Mouse (Mus musculus): ENCODE data around the gene Irak3. TPM values are rescaled to one million over a fixed set of nuclear protein-coding genes. Genes with fewer than 3 reads are reported as not detected.

The Irak3 gene
- polyA plus RNA-seq, 1 experiment from 2014 or later, result 0.25 TPM

DNA sequence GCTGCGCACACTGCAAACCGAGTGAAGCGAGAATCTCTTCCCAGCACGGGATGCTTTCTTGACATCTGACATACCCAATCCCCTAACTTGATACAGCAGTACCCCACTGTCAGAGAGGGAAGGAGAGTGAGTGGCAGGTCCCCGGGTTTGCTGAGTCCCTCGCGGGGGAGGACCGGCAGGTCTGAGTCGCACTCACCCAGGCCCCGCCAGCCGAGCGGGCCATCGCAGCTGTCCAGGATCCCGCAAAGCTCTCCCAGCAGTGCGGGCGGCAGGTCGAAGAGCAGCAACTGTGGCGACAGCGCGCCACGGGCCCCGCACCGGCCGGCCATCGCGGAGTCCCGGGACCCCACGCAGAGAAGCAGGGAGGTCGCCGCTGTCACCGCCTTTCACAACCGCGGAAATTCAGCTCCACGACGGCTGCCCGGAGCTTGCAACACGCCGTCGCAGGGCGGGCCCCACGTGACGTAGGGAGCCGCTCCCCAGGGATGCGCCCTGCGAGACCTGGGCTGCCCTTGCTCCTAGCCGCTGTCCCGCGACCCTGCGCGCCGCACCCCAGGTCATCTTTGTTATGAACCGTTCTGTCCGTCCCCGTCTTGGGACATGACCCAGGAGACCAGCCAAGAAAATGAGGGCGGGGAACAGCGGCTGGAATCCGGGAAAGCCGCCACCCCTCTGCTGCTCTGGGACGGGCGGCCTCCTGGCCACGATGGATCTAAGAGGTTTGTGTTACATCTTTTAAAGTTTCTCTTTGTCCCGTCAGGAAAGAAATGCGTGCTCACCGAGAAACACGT, 604 bp downstream of the Irak3 start, which contains the start of gene Tmbim4:
Gene Tmbim4 (plus strand): TSS at position 460 of the 791 bp plus-strand sequence.
- Histone ChIP-seq H3K4me1 (replicated peaks) (peaks cover 13% of the 10 kb centered on the region), H3K4me2 (peak within 1 kb of the TSS; percentile 85), H3K27ac (replicated peaks) (no peak within 1 kb of the TSS), H3K36me3 (no peaks in the 10 kb centered on the region), H3K9ac (peak within 1 kb of the TSS; percentile 39), H3K9me3 (no peaks in the 10 kb centered on the region), H3K4me3 (peak within 1 kb of the TSS; percentile 44), H3K27me3 (peaks cover 9% of the 10 kb centered on the region)
- under 1% methylated on average over 61 of the region's 65 CpGs for WGBS
- ATAC-seq (ENCODE audit: low FRiP score, low read depth), result 0 out of 2 replicates have a peak, but pooled peaks have one; percentile 34

DNA sequence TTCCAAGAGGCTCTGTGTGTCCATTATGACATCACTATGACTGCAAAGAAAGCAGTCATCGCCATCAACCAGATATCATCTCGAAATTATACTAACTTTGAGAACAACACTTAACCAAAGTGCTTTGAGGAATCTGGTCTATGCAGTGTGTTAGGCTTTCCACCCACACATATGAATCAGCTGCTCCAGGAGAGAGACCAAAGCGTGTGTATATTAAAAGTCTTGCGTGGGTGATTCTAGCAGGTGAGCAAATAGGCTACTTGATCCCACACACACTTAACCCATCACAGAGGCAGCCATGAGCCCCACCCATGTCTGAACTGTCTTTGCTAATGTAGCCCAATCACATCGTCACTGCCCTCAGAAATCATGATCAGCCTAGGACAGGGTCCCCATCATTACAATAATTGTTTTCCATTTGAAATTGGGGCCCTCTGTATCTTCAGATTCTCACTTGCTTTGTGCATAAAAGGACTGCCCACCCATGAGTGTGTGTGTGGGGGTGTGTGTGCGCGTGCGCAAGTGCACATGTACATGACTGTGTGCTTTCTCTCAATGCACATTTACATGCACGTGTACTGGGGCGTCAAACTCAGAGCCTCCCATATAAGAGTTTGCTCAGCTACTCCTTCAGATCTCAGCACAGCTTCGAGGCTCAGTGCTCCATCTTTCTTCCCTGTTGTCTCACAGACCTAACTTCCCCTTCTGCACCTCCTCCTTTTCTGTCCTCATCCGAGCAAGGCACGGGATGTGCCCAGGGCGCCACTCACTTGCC, 4.7 kb downstream of the Irak3 start:
- peaks cover 9% of the 10 kb centered on the region for H3K27me3 ChIP-seq
- no peak overlapping the region for H3K9ac ChIP-seq
- no peak overlapping the region for H3K27ac ChIP-seq (replicated peaks)
- H3K9me3 ChIP-seq, result no peaks in the 10 kb centered on the region
- no peak overlapping the region for H3K4me2 ChIP-seq
- WGBS, result 86% methylated on average over 14 of the region's 14 CpGs
- H3K4me1 ChIP-seq (replicated peaks), result peaks cover 13% of the 10 kb centered on the region
- no peaks in the 10 kb centered on the region for H3K36me3 ChIP-seq
- no peak for ATAC-seq (ENCODE audit: low FRiP score, low read depth)
- H3K4me3 ChIP-seq, result no peak overlapping the region

DNA sequence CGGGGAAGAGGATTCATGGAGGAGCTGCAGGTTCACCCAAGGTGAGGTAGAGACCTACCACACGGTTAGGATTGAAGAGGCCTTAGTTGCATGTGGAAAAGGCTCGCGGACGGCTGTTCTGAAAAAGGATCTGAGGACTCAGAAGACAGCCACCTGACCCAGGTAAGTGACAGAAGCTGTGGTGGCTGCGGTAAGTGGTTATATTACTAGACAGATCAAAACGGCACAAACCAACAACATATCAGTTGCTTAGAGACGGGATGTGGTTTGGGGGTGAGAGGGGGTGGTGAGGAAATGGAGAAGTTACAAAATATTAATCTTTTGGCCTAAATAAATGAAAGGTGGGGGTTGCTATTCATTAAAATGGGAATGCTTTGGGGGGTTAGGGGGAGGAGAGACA, 8.7 kb downstream of the Irak3 start:
- ATAC-seq (ENCODE audit: low FRiP score, low read depth), result no peak
- no peak overlapping the region for H3K4me3 ChIP-seq
- H3K4me1 ChIP-seq (replicated peaks), result peaks cover 6% of the 10 kb centered on the region; the same call in 1 of the 2 replicates
- no peaks in the 10 kb centered on the region for H3K27me3 ChIP-seq
- H3K9me3 ChIP-seq, result no peaks in the 10 kb centered on the region
- H3K27ac ChIP-seq (replicated peaks), result no peak overlapping the region
- no peak overlapping the region for H3K9ac ChIP-seq
- 96% methylated on average over 8 of the region's 8 CpGs for WGBS
- no peaks in the 10 kb centered on the region for H3K36me3 ChIP-seq
- H3K4me2 ChIP-seq, result no peak overlapping the region

DNA sequence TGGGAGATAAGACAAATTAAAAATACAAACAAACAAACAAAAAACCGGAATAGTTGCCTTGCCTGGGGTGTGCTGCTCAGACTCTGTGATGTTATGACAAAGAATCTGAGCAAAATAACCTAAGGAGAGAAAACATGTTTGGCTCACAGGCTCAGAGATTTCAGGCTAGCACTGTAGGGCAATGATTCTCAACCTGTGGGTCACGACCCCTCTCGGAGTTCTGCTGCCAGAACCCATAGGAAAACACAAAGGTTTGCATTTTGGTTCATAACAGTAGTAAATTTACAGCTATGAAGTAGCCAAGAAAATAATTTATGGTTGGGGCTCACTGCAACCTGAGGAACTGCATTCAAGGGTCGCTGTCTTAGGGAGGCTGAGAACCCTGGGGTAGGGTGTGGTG, 9.7 kb downstream of the Irak3 start:
- WGBS, result 98% methylated on average over 4 of the region's 4 CpGs
- H3K27ac ChIP-seq (replicated peaks), result no peak overlapping the region
- ATAC-seq (ENCODE audit: low FRiP score, low read depth), result no peak
- no peaks in the 10 kb centered on the region for H3K9me3 ChIP-seq
- no peak overlapping the region for H3K9ac ChIP-seq
- H3K4me1 ChIP-seq (replicated peaks), result peaks cover 6% of the 10 kb centered on the region; the same call in 1 of the 2 replicates
- no peak overlapping the region for H3K4me3 ChIP-seq
- H3K4me2 ChIP-seq, result no peak overlapping the region
- no peaks in the 10 kb centered on the region for H3K36me3 ChIP-seq
- H3K27me3 ChIP-seq, result no peaks in the 10 kb centered on the region

DNA sequence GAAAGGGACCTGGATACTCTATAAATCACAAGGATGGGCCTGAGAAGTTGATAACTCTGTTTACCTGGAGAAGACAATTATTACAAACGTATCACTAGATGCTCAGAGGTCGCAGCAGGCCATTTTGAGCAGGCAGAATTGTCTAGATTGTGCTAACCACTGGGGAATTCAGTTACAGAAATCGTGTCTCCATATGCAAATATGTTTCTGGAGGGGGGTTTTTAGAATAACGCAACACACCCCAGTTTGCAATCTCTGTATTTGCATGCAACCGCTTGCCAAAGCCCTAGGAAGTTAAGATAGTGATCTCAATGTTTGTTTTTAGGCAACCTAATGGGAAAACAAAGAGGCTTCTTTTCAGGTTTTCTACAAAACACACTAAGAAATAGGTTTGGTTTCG, 10.8 kb downstream of the Irak3 start:
- Histone ChIP-seq H3K9ac (no peak overlapping the region), H3K36me3 (no peaks in the 10 kb centered on the region), H3K4me2 (no peak overlapping the region), H3K4me1 (replicated peaks) (peaks cover 6% of the 10 kb centered on the region; the same call in 1 of the 2 replicates), H3K27ac (replicated peaks) (no peak overlapping the region), H3K27me3 (no peaks in the 10 kb centered on the region), H3K9me3 (no peaks in the 10 kb centered on the region), H3K4me3 (no peak overlapping the region)
- no peak for ATAC-seq (ENCODE audit: low FRiP score, low read depth)
- WGBS, result 87% methylated on average over 6 of the region's 6 CpGs

DNA sequence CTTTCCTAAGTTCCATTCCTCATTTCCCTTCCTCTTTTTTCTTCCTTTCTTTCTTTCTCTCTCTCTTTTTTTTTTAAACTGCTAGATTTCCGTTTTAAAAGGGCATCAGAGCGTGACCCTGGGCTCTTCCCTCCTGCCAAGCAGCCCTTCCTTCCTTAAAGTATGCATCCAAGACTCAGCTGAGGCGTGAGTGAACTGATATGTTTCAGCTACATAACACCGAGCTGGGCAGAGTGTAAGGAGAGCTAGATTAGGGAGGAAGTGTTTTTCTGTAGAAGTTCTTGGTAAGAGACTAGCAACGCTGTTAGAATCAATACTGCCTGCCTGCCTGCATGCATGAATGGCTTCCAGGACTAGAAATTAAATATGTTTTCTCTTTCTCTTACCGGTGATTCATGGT, 12.1 kb downstream of the Irak3 start:
- Histone ChIP-seq H3K27me3 (no peaks in the 10 kb centered on the region), H3K27ac (replicated peaks) (no peak overlapping the region), H3K4me3 (no peak overlapping the region), H3K4me2 (no peak overlapping the region), H3K4me1 (replicated peaks) (peaks cover 6% of the 10 kb centered on the region; the same call in 1 of the 2 replicates), H3K9ac (no peak overlapping the region), H3K9me3 (no peaks in the 10 kb centered on the region), H3K36me3 (no peaks in the 10 kb centered on the region)
- ATAC-seq (ENCODE audit: low FRiP score, low read depth), result no peak
- 24% methylated on average over 6 of the region's 6 CpGs for WGBS

DNA sequence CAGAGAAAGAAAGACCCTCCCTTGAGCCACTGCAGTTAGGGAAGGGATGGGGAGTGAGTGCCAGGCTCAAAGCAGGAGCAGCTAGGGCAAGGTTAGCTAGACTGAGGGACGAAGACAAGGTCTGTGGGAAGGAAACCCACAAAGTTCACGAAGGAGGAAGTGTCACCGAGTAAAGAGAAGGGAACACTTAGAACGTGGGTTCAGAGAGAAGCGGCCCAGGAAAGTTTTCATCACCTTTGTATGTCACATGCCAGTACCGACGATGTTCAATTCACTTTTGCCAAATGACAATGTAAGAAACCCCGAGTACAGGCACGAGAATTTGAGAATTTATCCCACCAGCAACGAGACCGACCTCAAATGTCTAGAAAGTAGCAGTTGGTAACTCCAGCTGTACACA, 12.7 kb downstream of the Irak3 start:
- ATAC-seq (ENCODE audit: low FRiP score, low read depth), result no peak
- Histone ChIP-seq H3K4me1 (replicated peaks) (peaks cover 6% of the 10 kb centered on the region; the same call in 1 of the 2 replicates), H3K9ac (no peak overlapping the region), H3K36me3 (no peaks in the 10 kb centered on the region), H3K27ac (replicated peaks) (no peak overlapping the region), H3K4me3 (no peak overlapping the region), H3K27me3 (no peaks in the 10 kb centered on the region), H3K9me3 (no peaks in the 10 kb centered on the region), H3K4me2 (no peak overlapping the region)
- 69% methylated on average over 11 of the region's 11 CpGs for WGBS

DNA sequence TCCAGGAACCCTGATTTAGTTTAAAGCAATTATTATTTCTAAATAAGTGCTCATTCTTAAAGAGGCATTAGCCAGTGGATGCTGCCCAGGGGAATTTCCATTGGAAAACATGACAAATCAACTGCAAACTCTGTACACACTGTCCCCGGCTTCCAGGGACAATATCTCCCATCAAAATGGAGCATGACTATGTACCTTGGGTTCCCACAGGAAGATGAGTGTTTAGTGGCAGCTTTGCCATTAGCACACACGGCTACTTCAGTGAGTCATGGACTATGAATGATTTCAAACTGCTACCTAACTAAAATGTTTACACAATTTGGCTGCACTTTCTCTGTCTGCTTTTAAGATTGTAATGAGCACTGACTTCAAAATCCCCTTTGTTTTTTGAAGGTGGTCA, 13.4 kb downstream of the Irak3 start:
- WGBS, result 71% methylated on average over 2 of the region's 2 CpGs
- Histone ChIP-seq H3K4me1 (replicated peaks) (peaks cover 6% of the 10 kb centered on the region; the same call in 1 of the 2 replicates), H3K4me3 (no peak overlapping the region), H3K36me3 (no peaks in the 10 kb centered on the region), H3K27me3 (no peaks in the 10 kb centered on the region), H3K4me2 (no peak overlapping the region), H3K27ac (replicated peaks) (no peak overlapping the region), H3K9me3 (no peaks in the 10 kb centered on the region), H3K9ac (no peak overlapping the region)
- ATAC-seq (ENCODE audit: low FRiP score, low read depth), result no peak

DNA sequence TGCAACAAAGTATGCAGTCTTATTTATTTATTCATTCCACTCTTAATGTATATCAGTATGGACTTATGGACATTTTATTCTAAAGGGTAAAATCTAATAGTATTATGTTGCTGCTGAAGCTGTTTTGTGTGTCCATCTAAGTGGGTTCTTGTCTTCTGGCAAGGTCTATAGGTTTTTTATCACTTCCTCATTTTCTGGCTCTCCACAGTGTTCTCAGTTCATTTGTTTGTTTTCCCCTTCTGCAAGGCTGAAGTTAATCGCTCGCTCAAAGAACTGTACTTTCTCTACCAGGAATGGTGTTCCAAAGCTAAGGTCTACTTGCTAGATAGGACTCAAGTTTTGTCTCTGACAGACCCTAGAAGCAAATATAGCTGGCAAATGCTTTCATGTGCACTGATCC, 18.6 kb downstream of the Irak3 start:
- no peaks in the 10 kb centered on the region for H3K36me3 ChIP-seq
- 85% methylated on average over 2 of the region's 2 CpGs for WGBS

DNA sequence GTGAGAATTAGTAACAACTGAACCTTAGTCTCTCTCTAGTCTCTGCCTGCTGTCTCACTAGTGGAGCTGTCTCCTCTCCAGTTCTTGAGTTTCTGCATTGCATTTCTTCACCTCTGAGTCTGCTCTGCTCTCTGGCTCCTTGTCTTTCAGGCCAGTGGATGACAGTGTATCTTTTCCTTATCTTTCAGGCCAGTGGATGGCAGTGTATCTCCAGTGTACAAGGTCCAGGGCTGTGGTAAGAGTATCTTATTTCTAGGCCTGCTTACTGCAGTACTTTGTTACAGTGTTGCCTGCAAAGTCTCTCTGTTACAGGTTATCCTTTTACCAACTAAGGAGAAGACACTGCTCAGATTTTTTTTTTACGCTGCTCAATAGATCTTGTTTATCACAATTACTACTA, 19.0 kb downstream of the Irak3 start:
- H3K36me3 ChIP-seq, result no peaks in the 10 kb centered on the region
- H3K9ac ChIP-seq, result no peak overlapping the region
- H3K4me3 ChIP-seq, result no peak overlapping the region
- no peak overlapping the region for H3K27ac ChIP-seq (replicated peaks)
- no peak overlapping the region for H3K4me2 ChIP-seq
- no peaks in the 10 kb centered on the region for H3K9me3 ChIP-seq
- no peaks in the 10 kb centered on the region for H3K4me1 ChIP-seq (replicated peaks)
- no peaks in the 10 kb centered on the region for H3K27me3 ChIP-seq
- no peak for ATAC-seq (ENCODE audit: low FRiP score, low read depth)
- 96% methylated on average over 1 of the region's 1 CpGs for WGBS

More for the DNA sequence above, 18.6 kb downstream of the Irak3 start:
- no peak overlapping the region for H3K4me2 ChIP-seq
- ATAC-seq (ENCODE audit: low FRiP score, low read depth), result no peak
- H3K9ac ChIP-seq, result no peak overlapping the region
- no peak overlapping the region for H3K4me3 ChIP-seq
- H3K9me3 ChIP-seq, result no peaks in the 10 kb centered on the region
- no peak overlapping the region for H3K27ac ChIP-seq (replicated peaks)
- H3K4me1 ChIP-seq (replicated peaks), result no peaks in the 10 kb centered on the region
- no peaks in the 10 kb centered on the region for H3K27me3 ChIP-seq

DNA sequence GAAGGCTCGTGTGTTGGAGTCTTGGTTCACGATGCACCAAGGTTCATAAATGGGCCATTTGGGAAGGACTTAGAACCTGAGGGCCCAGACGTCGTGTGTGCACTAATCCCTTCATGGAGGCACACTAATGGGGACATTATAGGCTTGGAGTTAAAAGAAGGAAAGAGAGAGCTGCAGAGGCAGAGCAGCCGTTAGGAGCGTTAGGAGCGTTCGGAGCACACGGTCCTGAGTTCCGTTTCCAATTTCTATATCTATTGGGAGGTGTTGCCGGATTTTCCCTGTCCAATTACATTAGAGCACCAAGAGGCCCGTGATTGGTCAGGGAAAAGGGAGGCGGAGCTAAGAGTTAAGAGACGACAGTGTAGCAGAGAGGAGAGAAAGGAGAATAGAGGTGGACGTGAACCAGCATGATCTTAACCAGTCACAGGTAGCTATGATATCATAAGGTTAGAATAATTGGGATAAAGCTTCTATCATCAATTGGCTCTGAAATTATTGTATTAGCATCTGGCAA, 27.7 kb downstream of the Irak3 start:
- no peaks in the 10 kb centered on the region for H3K9me3 ChIP-seq
- H3K4me1 ChIP-seq (replicated peaks), result no peaks in the 10 kb centered on the region
- no peak overlapping the region for H3K4me2 ChIP-seq
- H3K27me3 ChIP-seq, result no peaks in the 10 kb centered on the region
- no peak overlapping the region for H3K4me3 ChIP-seq
- no peak for ATAC-seq (ENCODE audit: low FRiP score, low read depth)
- 89% methylated on average over 15 of the region's 15 CpGs for WGBS
- no peak overlapping the region for H3K9ac ChIP-seq
- no peaks in the 10 kb centered on the region for H3K36me3 ChIP-seq
- H3K27ac ChIP-seq (replicated peaks), result no peak overlapping the region

DNA sequence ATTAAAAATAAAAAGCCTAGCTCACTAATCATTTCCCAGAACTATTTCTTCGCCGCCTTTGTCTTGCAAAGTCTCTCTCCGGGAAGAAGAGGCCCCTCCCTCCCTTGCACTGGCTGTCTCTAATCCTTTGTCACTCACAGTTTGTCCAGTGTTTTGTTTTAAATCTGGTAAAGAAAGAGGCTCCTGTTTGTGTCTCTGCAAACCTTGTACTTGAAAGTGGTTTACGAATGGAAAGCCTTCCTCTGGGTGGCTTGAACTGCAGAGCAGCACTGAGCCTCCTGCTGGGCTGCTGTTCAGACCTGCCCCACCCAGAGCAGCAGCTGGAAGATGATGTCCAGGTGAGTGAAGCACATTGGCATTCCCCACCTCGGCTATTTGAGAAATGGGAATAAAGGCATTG, 30.6 kb downstream of the Irak3 start:
- H3K4me1 ChIP-seq (replicated peaks), result no peaks in the 10 kb centered on the region
- WGBS, result 17% methylated on average over 5 of the region's 5 CpGs
- H3K9ac ChIP-seq, result no peak overlapping the region
- H3K9me3 ChIP-seq, result no peaks in the 10 kb centered on the region
- H3K27me3 ChIP-seq, result no peaks in the 10 kb centered on the region
- H3K36me3 ChIP-seq, result no peaks in the 10 kb centered on the region
- no peak overlapping the region for H3K27ac ChIP-seq (replicated peaks)
- H3K4me2 ChIP-seq, result no peak overlapping the region
- H3K4me3 ChIP-seq, result no peak overlapping the region
- no peak for ATAC-seq (ENCODE audit: low FRiP score, low read depth)

Measured in hindbrain, embryonic 15.5 days (tissue).